Mouse (Mus musculus) right cerebral cortex, postnatal 10 days (tissue): ENCODE data around the gene Lck.

Source experiments
- DNase-seq, 2 experiments: peaks; one replicate each; pipeline ENCODE4 v3.0.0; 2021; ENCODE audit warnings: low spot score in 2 of 2

The Lck gene

GRCm38 (mm10) chr4:129508834-129509600, 64.4 kb downstream of the Lck start:
- peak in 1 of 2 experiments; percentile 45 for DNase-seq

DNA sequence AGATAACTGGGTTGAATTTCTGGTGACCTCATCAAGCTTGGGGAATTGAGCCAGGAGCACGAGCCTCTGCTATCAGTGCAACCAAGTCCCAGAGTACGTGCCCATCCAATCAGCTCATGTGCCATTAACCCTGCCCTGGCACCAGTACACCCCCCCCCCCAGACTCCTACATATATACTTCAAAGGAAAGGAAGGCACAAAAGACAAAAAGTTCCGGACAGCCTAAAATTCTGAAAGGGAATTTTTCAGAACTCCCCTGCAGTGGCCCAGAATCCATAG, 65.3 kb downstream of the Lck start:
- DNase-seq, result no peak

GRCm38 (mm10) chr4:129507434-129508236, 65.8 kb downstream of the Lck start:
- DNase-seq, result no peak

GRCm38 (mm10) chr4:129505511-129505910, 67.9 kb downstream of the Lck start:
- no peak for DNase-seq

- DNase-seq, result no peak
These were observed 70.5 kb downstream of the Lck start for GRCm38 (mm10) chr4:129502901-129503444.

- DNase-seq, result no peak
These were observed 71.0 kb downstream of the Lck start for GRCm38 (mm10) chr4:129502327-129502888.

DNA sequence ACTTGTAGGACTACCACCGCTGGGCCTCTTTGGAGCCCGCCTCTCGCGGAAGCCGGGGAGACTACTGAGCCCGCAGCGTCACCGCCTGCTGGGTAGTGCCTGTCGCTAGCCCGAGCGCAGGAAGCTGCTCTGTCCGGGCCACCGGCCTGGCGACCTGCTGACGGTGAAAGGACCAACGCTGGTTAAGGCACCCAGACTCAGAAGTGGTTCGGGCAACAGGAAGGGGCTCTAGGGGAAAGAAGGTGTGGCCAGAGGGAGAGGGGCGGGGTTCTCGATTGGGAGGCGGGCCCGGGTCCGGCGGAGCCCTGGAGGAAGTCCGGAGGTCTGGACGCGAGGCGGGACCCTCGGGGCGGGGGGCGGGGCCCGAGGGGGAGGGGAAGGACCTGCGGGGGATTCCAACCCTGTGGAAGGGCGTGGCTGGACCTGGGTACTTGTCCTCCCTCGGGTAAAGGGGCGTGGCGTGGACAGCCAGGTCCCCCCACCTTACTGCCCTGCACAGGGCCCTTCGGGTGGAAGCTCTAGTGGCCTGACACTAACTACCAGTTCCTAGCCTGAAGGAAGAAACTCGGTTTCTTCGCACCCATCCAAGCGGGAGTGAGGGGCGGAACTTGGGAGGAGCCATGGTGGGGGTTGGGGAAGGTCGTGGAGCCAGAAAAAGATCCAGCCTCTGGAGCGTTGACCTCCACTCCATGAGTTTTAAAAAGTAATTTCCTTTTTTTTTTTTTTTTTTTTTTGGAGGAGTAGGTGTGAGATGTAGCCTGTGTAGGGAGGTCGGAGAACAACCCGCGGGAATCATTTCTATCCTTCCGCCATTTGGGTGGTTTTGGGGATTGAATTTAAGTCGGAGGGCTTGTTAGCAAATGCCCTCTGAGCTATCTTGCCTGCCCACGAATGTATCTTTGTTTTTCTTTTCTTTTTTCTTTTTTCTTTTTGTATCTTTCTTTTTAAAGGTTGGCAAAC, 72.6 kb downstream of the Lck start:
- DNase-seq, result peak; percentile 85 to 86

- no peak for DNase-seq
These were observed 73.4 kb downstream of the Lck start for GRCm38 (mm10) chr4:129500017-129500416.

- DNase-seq, result no peak
These were observed 74.5 kb downstream of the Lck start for GRCm38 (mm10) chr4:129498941-129499340.
